Mouse (Mus musculus) olfactory bulb, adult 2 months (tissue): ENCODE data around the gene F2. TPM values are rescaled to one million over a fixed set of nuclear protein-coding genes. Genes with fewer than 3 reads are reported as not detected.

Experiments
- H3K27ac ChIP-seq: fragments of 200-500 bp; 2 replicates; pipeline ENCODE4 v1.5.1; 2012; ENCODE audit warnings: low read depth, low read length; ENCODE audit not compliant: insufficient read depth
- H3K4me1 ChIP-seq: fragments of 200-500 bp; 2 replicates; pipeline ENCODE4 v1.6.1; 2012; ENCODE audit warnings: low read length; ENCODE audit not compliant: control insufficient read depth, insufficient read depth
- H3K4me3 ChIP-seq: fragments of 200-500 bp; 2 replicates; pipeline ENCODE4 v1.5.1; 2012; ENCODE audit warnings: mild to moderate bottlenecking, low read depth, low read length, moderate library complexity; ENCODE audit not compliant: insufficient read depth
- CTCF ChIP-seq: fragments of 200-500 bp; IDR thresholded peaks from 2 replicates; pipeline ENCODE4 v1.5.1; 2012; ENCODE audit warnings: low read depth, mild to moderate bottlenecking, low read length, moderate library complexity; ENCODE audit not compliant: insufficient read depth
- POLR2A ChIP-seq: fragments of 200-500 bp; IDR thresholded peaks from 2 replicates; pipeline ENCODE4 v1.6.1; 2012; ENCODE audit warnings: mild to moderate bottlenecking, low read depth, low read length, moderate library complexity; ENCODE audit not compliant: insufficient read depth
- WGBS: fragments of 180-500 bp; shearing (Covaris S2); methylation state at CpG from one replicate; pipeline ENCODE4 v1.1.7; 2018; 5-methylcytosine and 5-hydroxymethylcytosine counted together
- polyA plus RNA-seq: library from polyadenylated mRNA; stranded (reverse); fragments of >200 nt; gene quantifications from 2 replicates; pipeline ENCODE4 v1.2.4, GENCODE M21; 2012; ENCODE audit warnings: low replicate concordance; ENCODE audit not compliant: missing spikeins, insufficient read depth, insufficient read length

The F2 gene
- polyA plus RNA-seq, 1 experiment = not detected

GRCm38 (mm10) chr2:91666386-91666910 lies 30.2 kb upstream of the F2 start:
- 94% methylated on average over 6 of the region's 6 CpGs for WGBS
- no peak overlapping the region for H3K27ac ChIP-seq
- no peaks in the 10 kb centered on the region for H3K4me1 ChIP-seq
- no peak overlapping the region for H3K4me3 ChIP-seq
- no peak for TF ChIP-seq POLR2A
- no peak for TF ChIP-seq CTCF

GRCm38 (mm10) chr2:91664780-91665179 lies 28.6 kb upstream of the F2 start:
- no peaks in the 10 kb centered on the region for H3K4me1 ChIP-seq
- no peak overlapping the region for H3K4me3 ChIP-seq
- H3K27ac ChIP-seq = no peak overlapping the region
- no peak for TF ChIP-seq CTCF

DNA sequence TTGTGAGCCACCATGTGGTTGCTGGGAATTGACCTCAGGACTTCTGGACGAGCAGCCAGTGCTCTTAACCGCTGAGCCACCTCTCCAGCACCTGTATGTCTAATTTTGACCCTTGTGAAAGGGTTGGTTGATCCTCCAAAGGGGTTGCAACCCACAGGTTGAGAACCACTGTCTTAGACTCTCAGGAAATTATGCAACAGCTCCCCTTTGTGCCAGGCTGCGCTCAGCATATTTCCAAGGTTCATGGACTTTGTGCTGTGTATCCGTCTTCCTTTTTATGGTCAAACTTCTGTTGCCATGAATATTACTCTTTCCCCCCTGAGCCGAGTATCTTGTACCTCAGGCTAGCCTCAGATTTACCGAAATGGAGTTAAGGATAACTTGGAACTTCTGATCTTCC lies 24.8 kb upstream of the F2 start:
- TF ChIP-seq CTCF = no peak
- no peak for TF ChIP-seq POLR2A
- Histone ChIP-seq H3K4me1 (0 out of 2 replicates have a peak, but pooled peaks cover 3% of the 10 kb centered on the region), H3K27ac (no peak overlapping the region), H3K4me3 (no peak overlapping the region)
- WGBS = 93% methylated on average over 6 of the region's 6 CpGs

- no peak overlapping the region for H3K27ac ChIP-seq
- no peak for TF ChIP-seq CTCF
- TF ChIP-seq POLR2A = no peak
- H3K4me3 ChIP-seq = no peak overlapping the region
- WGBS = 97% methylated on average over 8 of the region's 8 CpGs
- 0 out of 2 replicates have a peak, but pooled peaks cover 5% of the 10 kb centered on the region for H3K4me1 ChIP-seq
These were observed 23.4 kb upstream of the F2 start for GRCm38 (mm10) chr2:91659657-91660056.

DNA sequence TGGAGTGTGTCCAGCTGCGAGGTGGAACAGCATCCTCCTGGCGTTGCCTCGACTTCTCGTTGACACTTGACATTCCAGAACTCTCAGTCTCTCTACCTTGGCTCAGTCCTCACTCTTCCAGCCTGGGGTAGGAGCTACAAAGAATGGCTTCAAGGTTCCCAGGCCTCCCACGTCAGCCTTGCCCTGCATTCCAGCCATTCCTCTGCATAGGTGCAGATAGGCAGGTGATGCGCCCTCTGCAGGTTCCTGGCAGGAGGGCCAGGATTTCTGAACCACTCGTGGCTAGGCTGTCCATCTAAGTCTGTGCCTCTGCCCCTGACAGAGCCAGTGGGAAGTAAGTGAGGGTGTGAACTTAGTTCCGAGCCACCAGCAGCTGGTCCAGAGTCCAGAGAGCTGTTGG lies 20.6 kb upstream of the F2 start:
- Histone ChIP-seq H3K4me3 (no peak overlapping the region), H3K4me1 (peaks cover 23% of the 10 kb centered on the region), H3K27ac (no peak overlapping the region)
- 77% methylated on average over 8 of the region's 8 CpGs for WGBS
- TF ChIP-seq POLR2A (no peak), CTCF (no peak)

DNA sequence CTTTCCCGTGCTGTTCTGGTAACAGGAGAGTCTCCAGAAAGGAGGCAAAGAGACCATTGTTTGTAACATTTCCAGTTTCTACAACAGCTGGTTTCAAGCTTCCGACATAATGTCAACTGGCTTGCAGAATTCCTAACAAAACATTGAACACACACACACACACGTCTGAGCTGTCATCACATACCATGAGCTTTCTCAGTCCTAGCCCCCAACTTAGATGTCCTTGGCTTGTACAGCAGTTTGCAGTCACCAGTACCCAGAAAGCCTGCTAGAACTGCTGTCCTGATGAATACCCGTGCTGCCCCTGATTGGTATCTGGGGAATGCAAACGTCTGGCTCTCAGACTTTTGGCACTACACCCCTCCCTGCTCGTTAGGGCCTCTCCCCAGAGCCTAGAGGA lies 19.6 kb upstream of the F2 start:
- 64% methylated on average over 6 of the region's 6 CpGs for WGBS
- H3K4me3 ChIP-seq = no peak overlapping the region
- peaks cover 28% of the 10 kb centered on the region for H3K4me1 ChIP-seq
- TF ChIP-seq CTCF (no peak), POLR2A (no peak)
- H3K27ac ChIP-seq = no peak overlapping the region

GRCm38 (mm10) chr2:91655388-91655787 lies 19.2 kb upstream of the F2 start:
- H3K4me1 ChIP-seq = peaks cover 28% of the 10 kb centered on the region
- no peak for TF ChIP-seq POLR2A
- no peak for TF ChIP-seq CTCF
- WGBS = 92% methylated on average over 5 of the region's 5 CpGs
- H3K27ac ChIP-seq = no peak overlapping the region
- no peak overlapping the region for H3K4me3 ChIP-seq

- TF ChIP-seq CTCF (no peak), POLR2A (no peak)
- peak overlapping the region; percentile 80 for H3K27ac ChIP-seq
- peaks cover 32% of the 10 kb centered on the region for H3K4me1 ChIP-seq
- peak overlapping the region; percentile 16; the same call in 1 of the 2 replicates for H3K4me3 ChIP-seq
- WGBS = 19% methylated on average over 6 of the region's 6 CpGs
These were observed 16.6 kb upstream of the F2 start for GRCm38 (mm10) chr2:91652863-91653262.

- H3K4me3 ChIP-seq = no peak overlapping the region
- TF ChIP-seq POLR2A = no peak
- no peak for TF ChIP-seq CTCF
- 72% methylated on average over 14 of the region's 14 CpGs for WGBS
- no peak overlapping the region for H3K27ac ChIP-seq
- H3K4me1 ChIP-seq = peaks cover 32% of the 10 kb centered on the region
These were observed 15.4 kb upstream of the F2 start for GRCm38 (mm10) chr2:91651458-91652258.
